Mouse (Mus musculus) limb, embryonic 10.5 days (tissue): ENCODE measurements around the gene Slc22a18. TPM values are rescaled to one million over a fixed set of nuclear protein-coding genes. Genes with fewer than 3 reads are reported as not detected.

Source experiments
- DNase-seq: peaks from one replicate; pipeline ENCODE4 v3.0.0-alpha.2; 2017; ENCODE audit warnings: low spot score
- H3K27ac ChIP-seq: fragments of 300-500 bp; sonication (generic); 2 replicates; pipeline ENCODE4 v1.5.1; 2016; ENCODE audit warnings: mild to moderate bottlenecking
- H3K27me3 ChIP-seq: fragments of 300-500 bp; sonication (generic); 2 replicates; pipeline ENCODE4 v1.6.1; 2016; ENCODE audit warnings: low read depth, mild to moderate bottlenecking; ENCODE audit not compliant: poor library complexity, severe bottlenecking
- H3K36me3 ChIP-seq: fragments of 300-500 bp; sonication (generic); 2 replicates; pipeline ENCODE4 v1.6.1; 2016; ENCODE audit warnings: mild to moderate bottlenecking, moderate library complexity
- H3K4me1 ChIP-seq: fragments of 300-500 bp; sonication (generic); 2 replicates; pipeline ENCODE4 v1.6.1; 2016
- H3K4me3 ChIP-seq: fragments of 300-500 bp; sonication (generic); 2 replicates; pipeline ENCODE4 v1.5.1; 2016; ENCODE audit warnings: mild to moderate bottlenecking, moderate library complexity
- H3K9me3 ChIP-seq: fragments of 300-500 bp; sonication (generic); replicated peaks from 2 replicates; pipeline ENCODE4 v1.6.1; 2016; ENCODE audit warnings: mild to moderate bottlenecking
- WGBS: fragments of 180-500 bp; shearing (Covaris S2); methylation state at CpG from one replicate; pipeline ENCODE4 v1.1.7; 2016; 5-methylcytosine and 5-hydroxymethylcytosine counted together
- polyA plus RNA-seq: library from polyadenylated mRNA; unstranded; fragments of >200 nt; fragmentation: Nextera tagmentation; extraction: Ambion mirVana; gene quantifications from 2 replicates; pipeline ENCODE4 v1.2.1, GENCODE M21; 2016

The Slc22a18 gene
- polyA plus RNA-seq, 1 experiment from 2014 or later: 0.53 TPM

DNA sequence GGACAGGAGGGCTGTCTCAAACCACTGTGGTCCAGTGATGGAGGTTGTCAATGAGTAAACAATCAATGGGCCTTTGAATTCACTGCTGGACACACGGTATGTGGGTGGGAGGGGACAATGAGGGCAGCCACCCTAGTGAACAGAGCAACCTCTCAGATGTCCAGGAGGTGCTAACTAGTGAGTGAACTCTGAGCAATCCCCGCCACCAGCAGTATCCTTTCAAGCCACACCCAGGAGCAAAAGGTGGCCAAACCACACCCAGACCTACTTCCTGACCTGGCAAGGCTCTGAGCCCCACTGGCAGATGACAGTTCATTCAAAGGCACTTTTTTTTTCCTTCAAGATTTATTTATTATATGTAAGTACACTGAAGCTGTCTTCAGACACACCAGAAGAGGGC is 27.4 kb downstream of the Slc22a18 start:
- no peak overlapping the region for H3K4me3 ChIP-seq
- DNase-seq: no peak
- peaks cover 67% of the 10 kb centered on the region for H3K27me3 ChIP-seq
- no peak overlapping the region for H3K27ac ChIP-seq
- H3K36me3 ChIP-seq: no peaks in the 10 kb centered on the region
- 22% methylated on average over 2 of the region's 2 CpGs for WGBS
- H3K4me1 ChIP-seq: peaks cover 17% of the 10 kb centered on the region
- H3K9me3 ChIP-seq: no peaks in the 10 kb centered on the region

DNA sequence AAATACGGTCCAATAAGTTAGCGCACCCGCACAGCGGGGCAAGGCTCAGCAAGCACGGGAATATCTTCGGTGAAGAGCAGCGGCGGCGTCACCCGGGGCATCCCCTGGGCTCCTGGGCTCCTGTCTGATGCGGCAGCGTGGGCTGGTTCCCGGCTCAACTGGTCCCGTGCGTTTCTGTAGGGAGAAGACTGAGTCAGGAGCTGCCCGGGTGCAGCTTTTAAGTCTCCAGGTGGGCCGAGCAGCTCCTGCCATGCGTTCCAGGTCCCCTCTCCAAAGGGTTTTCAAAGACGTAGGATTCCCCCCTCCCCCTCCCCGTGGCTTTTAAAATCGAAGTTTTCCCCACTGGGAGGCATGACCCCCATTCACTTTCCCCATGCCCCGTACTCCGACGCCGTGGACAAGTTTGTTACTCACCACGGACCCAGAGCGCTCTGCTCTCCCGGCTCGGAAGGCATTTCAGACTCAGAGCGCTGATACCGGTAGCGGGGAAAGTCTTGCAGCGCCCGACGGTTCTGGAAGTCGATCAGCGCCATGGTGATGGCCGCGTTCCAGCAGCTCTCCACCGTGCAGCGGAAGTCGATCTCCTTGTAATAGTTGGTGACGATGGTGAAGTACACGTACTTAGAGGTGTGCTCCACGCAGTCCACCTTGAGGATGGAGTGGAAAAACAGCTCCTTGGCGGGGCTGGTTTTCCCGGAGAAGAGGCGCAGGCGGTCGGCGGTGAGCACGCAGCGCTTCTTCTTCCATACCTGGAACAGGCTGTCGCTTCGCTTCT is 28.3 kb downstream of the Slc22a18 start:
- no peaks in the 10 kb centered on the region for H3K36me3 ChIP-seq
- H3K27ac ChIP-seq: peak overlapping the region; percentile 4; the same call in 1 of the 2 replicates
- peaks cover 17% of the 10 kb centered on the region for H3K4me1 ChIP-seq
- peaks cover 67% of the 10 kb centered on the region for H3K27me3 ChIP-seq
- H3K4me3 ChIP-seq: peak overlapping the region; percentile 55
- DNase-seq: peak; percentile 70
- WGBS: 5% methylated on average over 55 of the region's 55 CpGs
- H3K9me3 ChIP-seq: no peaks in the 10 kb centered on the region

DNA sequence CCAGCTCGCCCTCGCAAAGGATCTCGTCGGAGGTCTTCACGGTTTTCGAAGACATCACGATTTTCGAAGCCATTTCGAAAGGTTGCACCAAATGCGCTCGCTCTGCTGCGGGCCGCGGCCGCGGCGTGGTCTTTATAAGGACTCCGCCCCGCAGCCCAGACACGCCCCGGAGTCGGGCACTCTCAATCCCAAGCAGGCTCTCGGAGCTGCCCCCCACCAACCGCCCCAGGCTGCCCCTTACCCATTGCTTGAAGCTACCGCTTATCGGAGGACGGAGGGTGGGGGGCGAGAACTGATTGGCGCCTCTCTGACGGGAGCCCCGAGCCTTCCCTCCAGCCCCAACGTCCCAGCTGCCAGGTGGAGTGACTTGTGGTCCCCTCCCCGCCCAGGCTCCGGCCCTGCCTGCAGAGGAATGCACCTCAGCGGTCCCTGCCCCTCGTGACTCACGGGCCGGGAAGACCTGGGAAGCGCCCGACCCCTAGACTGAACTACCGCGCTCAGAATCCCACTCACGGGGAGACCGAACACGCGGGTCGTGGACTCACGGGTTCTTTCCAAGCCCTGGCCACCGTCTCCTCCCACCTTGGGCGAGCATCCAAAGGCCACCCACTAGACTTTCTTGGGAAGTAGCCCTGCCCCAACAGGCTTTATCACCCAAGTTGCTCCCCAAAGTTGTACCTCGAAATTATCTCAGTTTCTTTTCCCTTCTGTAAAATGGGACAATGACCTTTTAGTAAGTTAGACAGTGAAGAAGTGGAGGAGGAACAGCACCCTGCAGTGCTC is 29.1 kb downstream of the Slc22a18 start, which contains the start of gene Phlda2:
Gene Phlda2, minus strand, starts transcription at position 733 of the 783 bp plus-strand sequence.
- Histone ChIP-seq H3K9me3 (no peaks in the 10 kb centered on the region), H3K27ac (peak within 1 kb of the TSS; percentile 67), H3K36me3 (no peaks in the 10 kb centered on the region), H3K4me3 (peak within 1 kb of the TSS; percentile 55), H3K4me1 (peaks cover 17% of the 10 kb centered on the region), H3K27me3 (peaks cover 67% of the 10 kb centered on the region)
- no peak for DNase-seq
- WGBS: 3% methylated on average over 51 of the region's 51 CpGs

DNA sequence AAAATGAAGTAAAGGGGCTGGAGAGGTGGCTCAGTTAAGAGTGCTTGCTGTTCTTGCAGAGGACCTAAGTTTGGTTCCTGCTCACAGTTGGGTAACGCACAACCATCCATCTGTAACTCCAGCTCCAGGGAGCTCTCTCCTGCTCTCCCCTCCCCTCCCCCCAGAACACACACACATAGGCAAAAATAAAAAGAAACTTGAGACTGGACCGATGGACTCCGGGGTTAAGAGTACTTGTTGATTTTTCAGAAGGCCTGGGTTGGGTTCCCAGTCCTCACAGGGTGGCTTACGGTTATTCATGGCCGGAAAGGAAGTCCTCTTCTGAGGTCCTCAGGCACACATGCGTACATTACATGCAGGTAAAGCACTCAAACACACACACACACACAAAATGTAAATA is 30.4 kb downstream of the Slc22a18 start:
- Histone ChIP-seq H3K4me3 (no peak overlapping the region), H3K27me3 (peaks cover 65% of the 10 kb centered on the region), H3K9me3 (no peaks in the 10 kb centered on the region), H3K27ac (no peak overlapping the region), H3K36me3 (no peaks in the 10 kb centered on the region), H3K4me1 (peaks cover 17% of the 10 kb centered on the region)
- WGBS: 87% methylated on average over 6 of the region's 6 CpGs
- no peak for DNase-seq

DNA sequence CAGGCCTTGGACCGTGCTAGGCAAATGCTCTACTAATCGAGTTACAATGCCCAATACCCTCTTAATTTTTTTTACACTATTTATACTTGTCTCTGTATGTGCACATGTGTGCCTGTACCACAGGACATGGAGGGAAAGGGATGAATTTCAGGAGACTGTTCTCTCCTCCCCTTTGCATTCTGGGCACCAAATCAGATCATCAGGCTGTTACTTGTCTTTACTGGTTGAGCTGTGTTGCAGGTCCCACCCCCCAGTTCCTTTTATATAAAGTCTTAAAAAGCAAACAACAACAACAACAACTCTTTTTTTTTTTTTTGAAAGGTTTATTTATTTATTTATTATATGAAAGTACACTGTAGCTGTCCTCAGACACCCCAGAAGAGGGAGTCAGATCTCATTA is 31.9 kb downstream of the Slc22a18 start:
- WGBS: 90% methylated on average over 2 of the region's 2 CpGs
- Histone ChIP-seq H3K9me3 (no peaks in the 10 kb centered on the region), H3K27me3 (peaks cover 50% of the 10 kb centered on the region), H3K4me3 (no peak overlapping the region), H3K36me3 (no peaks in the 10 kb centered on the region), H3K4me1 (peaks cover 17% of the 10 kb centered on the region), H3K27ac (no peak overlapping the region)
- no peak for DNase-seq

DNA sequence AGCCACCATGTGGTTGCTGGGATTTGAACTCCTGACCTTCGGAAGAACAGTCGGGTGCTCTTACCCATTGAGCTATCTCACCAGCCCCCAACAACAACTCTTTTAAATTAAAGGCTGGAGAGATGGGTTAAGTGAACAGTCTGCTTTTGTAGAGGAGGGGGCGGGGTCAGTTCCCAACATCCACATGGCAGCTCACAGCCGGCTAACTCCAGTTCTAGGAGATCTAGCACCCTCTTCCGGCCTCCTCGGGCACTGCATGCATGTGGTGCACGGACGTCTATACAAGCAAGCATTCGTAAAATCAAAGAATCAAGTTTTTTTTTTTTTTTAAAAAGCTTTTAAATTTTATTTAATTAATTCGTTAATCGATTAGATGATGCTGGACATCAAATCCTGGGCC is 32.3 kb downstream of the Slc22a18 start:
- peaks cover 46% of the 10 kb centered on the region for H3K27me3 ChIP-seq
- H3K4me3 ChIP-seq: no peak overlapping the region
- 28% methylated on average over 11 of the region's 11 CpGs for WGBS
- DNase-seq: peak; percentile 81
- no peaks in the 10 kb centered on the region for H3K36me3 ChIP-seq
- H3K27ac ChIP-seq: no peak overlapping the region
- peaks cover 17% of the 10 kb centered on the region for H3K4me1 ChIP-seq
- no peaks in the 10 kb centered on the region for H3K9me3 ChIP-seq

DNA sequence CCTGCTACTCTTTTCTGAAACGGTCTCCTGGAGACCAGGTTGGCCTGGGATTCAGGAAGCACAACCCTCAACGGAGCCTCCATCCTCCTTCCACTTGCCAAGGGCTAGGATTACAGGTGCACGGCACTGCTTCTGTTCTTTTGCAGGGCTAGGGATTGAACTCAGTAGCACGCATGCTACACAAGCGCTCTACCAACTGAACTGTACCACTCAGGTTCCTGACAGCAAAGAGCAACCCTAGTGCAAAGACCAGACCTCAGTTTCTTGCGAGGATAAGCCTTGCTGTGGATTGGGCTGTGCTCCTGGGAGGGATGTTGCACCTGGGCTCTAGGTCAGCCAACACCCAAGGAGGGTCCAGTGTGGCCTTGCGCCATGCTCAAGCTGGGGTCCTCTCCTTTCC is 32.7 kb downstream of the Slc22a18 start:
- 66% methylated on average over 7 of the region's 7 CpGs for WGBS
- Histone ChIP-seq H3K27me3 (peaks cover 41% of the 10 kb centered on the region), H3K36me3 (no peaks in the 10 kb centered on the region), H3K27ac (no peak overlapping the region), H3K4me3 (no peak overlapping the region), H3K4me1 (peaks cover 16% of the 10 kb centered on the region), H3K9me3 (no peaks in the 10 kb centered on the region)
- no peak for DNase-seq

DNA sequence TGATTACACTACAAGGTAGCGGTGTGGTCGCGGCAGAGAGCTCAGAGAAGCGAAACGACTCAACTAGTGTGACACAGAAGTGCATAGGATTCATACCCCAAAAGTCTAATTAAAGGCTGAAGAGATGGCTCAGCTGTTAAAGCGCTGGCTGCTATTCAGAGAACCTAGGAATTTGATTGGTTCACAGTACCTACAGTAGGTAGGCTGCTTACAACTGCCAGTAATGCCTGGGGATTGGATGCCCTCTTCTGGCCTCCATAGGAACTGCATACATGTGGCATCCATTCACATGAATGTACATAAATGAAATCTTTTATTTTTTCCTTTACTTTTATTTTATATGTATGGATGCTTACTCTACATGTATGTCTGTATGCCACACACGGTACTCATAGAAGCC is 33.1 kb downstream of the Slc22a18 start:
- H3K27ac ChIP-seq: no peak overlapping the region
- no peaks in the 10 kb centered on the region for H3K9me3 ChIP-seq
- peaks cover 37% of the 10 kb centered on the region for H3K27me3 ChIP-seq
- peak; percentile 58 for DNase-seq
- H3K4me1 ChIP-seq: peaks cover 12% of the 10 kb centered on the region
- WGBS: 30% methylated on average over 7 of the region's 7 CpGs
- no peaks in the 10 kb centered on the region for H3K36me3 ChIP-seq
- H3K4me3 ChIP-seq: no peak overlapping the region

DNA sequence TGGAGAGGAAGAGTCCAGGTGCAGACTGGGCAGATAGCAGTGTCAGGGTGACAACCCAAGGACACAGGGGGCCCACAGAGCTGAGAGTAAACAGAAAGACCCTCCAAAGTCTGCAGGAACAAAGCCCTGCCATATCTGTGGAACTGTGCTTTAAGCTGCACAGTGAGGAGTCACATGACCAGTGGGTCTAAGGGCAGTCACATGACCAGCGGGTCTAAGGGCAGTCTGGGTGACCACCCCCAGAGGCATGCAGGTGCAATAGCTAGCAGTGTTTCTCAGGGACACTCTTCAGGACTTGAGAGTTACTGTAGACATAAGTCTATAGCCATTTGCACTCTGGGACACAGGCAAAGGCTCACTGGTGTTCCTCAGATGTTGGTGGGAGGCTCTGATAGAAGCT is 36.0 kb downstream of the Slc22a18 start:
- H3K4me3 ChIP-seq: no peak overlapping the region
- H3K27ac ChIP-seq: no peak overlapping the region
- 85% methylated on average over 1 of the region's 1 CpGs for WGBS
- H3K4me1 ChIP-seq: no peaks in the 10 kb centered on the region
- no peak for DNase-seq
- no peaks in the 10 kb centered on the region for H3K9me3 ChIP-seq
- H3K27me3 ChIP-seq: peaks cover 8% of the 10 kb centered on the region
- H3K36me3 ChIP-seq: peaks cover 27% of the 10 kb centered on the region

DNA sequence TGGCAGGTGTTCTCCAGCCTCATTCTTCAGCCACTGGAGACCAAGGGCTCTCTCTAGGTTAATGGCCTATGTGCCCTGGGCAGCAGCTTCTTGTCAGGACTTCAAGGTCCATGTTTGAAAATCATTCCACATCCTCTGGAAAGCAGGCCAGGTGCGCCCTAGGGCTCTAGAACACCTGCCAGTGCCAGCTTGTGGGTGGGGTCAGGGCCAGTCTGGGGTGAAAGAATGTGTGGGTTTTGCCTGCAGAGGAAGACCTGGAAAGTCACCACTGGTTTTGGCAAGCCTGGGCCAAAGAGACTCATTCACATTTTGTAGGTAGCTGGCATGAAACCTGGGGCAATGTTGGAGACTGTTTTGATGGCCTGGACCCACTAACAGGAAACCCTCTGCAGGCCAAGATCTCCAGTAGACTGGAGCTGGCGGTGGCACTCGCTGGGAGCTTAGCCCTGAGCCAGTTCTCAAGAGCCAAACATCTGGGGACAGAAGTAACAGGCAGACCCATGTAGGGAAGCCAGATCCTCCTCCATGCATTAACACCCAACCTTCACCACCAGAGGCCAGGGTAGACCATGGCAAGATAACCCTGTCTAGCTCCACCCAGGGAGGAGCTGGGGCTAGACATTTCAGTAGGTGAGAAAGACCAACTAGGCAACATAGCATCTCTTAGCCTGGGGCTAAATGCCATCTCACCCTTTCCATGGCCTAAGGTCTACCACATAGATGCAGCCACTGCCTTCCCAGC is 37.2 kb downstream of the Slc22a18 start:
- no peaks in the 10 kb centered on the region for H3K4me1 ChIP-seq
- 91% methylated on average over 3 of the region's 3 CpGs for WGBS
- H3K4me3 ChIP-seq: no peak overlapping the region

DNA sequence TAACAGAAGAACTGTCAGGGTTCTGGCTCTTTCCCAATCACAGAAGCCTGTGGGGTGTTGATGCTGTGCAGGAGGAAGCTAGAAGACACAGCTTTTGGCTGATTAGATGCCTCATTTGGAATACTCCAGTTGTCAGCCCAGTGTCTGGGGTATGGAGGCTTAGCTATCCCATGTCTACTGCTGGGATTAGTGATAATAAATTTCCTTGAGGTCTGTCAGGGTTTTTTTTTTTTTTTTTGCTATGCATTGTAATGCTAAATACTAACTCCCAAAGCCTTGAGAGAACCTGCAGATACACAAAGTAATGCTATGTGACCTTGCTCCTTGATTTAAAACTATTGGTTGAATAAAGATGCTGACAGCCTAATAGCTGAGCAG is 37.8 kb downstream of the Slc22a18 start:
- H3K27me3 ChIP-seq: no peaks in the 10 kb centered on the region
- no peak overlapping the region for H3K4me3 ChIP-seq
- H3K9me3 ChIP-seq: no peaks in the 10 kb centered on the region
- no peaks in the 10 kb centered on the region for H3K4me1 ChIP-seq
- DNase-seq: no peak
- H3K36me3 ChIP-seq: peaks cover 45% of the 10 kb centered on the region
- H3K27ac ChIP-seq: no peak overlapping the region

More for the DNA sequence above, 37.2 kb downstream of the Slc22a18 start:
- H3K9me3 ChIP-seq: no peaks in the 10 kb centered on the region
- no peak overlapping the region for H3K27ac ChIP-seq
- no peak for DNase-seq
- peaks cover 39% of the 10 kb centered on the region for H3K36me3 ChIP-seq
- H3K27me3 ChIP-seq: no peaks in the 10 kb centered on the region

DNA sequence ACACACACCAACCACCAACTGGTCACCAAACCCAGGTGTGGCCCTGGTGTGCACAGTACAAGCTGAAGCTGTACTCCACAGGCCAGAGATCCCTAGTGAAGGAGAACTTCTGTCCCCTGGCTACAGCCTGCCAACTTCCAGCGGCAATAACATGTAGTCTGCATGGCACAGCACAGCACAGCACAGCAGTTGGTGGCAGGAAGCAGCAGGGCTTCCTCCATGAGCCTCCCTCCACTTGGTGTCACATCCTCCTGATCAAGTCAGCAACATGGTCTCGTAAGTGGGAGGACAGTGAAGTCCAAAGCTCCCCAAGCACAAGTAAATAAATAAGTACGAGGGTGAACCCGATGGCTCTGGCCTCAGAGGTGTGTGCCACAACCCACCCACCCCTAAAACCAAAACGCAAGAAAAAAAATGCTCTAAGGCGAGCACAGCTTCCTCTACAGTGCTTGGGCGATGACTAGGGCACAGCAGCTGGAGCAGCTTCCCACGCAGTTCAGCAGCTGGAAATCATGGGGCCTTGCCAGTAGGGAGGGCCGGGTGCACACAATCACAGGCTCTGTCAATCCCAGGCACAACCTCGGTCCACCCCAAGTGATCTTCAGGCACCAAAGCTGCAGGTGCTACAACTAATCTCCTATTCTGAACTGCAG is 40.4 kb downstream of the Slc22a18 start:
- H3K36me3 ChIP-seq: peaks cover 70% of the 10 kb centered on the region
- no peak overlapping the region for H3K27ac ChIP-seq
- 95% methylated on average over 10 of the region's 10 CpGs for WGBS
- H3K9me3 ChIP-seq: no peaks in the 10 kb centered on the region
- H3K4me1 ChIP-seq: no peaks in the 10 kb centered on the region
- no peak for DNase-seq
- no peak overlapping the region for H3K4me3 ChIP-seq
- H3K27me3 ChIP-seq: no peaks in the 10 kb centered on the region
